Mouse (Mus musculus): ENCODE results near the gene Vmn1r62. TPM values are rescaled to one million over a fixed set of nuclear protein-coding genes. Genes with fewer than 3 reads are reported as not detected.
"Not testable (repeated sequence)": the region's sequence is repeated elsewhere in the genome, so short reads cannot be mapped to it uniquely, and the experiment has no call there.

The Vmn1r62 gene
- not detected in 2 replicates for polyA plus RNA-seq (2012; ENCODE audit: insufficient read depth, insufficient read length, missing spikeins)

DNA sequence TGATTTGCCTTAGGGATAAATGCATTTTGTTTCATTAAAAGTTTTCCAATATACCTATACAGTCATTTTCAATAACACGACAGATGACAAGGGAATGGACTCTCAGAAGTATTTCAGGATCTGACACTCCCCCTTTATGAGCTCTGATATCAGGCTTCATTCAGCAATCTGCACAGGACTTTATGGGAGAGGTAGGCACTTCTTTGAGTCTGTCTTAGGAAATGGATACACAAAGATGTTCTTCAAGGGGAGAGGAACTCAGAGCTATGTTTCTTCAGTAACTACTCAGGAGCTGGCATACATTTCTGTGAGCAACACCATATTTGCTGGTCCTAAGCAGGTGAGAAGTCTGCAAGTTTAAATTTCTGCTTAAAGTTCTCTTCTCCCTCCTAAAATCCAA, at the start of gene Vmn1r62:
Gene Vmn1r62 (plus strand): TSS at position 301 of the 400 bp plus-strand sequence.
- H3K4me1 ChIP-seq (ENCODE audit: control insufficient read depth, insufficient read depth, insufficient read length, low read length); H3K27ac ChIP-seq (replicated peaks; ENCODE audit: low read depth, low read length): not testable (repeated sequence)

More for the DNA sequence above, at the start of gene Vmn1r62:
- H3K4me3 ChIP-seq (ENCODE audit: insufficient read depth, low read depth, low read length) = not testable (repeated sequence)

Other genes with a start within 250 kb of the Vmn1r62 start
- gene Vmn1r59, start 216.9 kb upstream of the Vmn1r62 start, polyA plus RNA-seq (2012; ENCODE audit: insufficient read depth, insufficient read length, missing spikeins) = not detected in 2 replicates
- not detected in 2 replicates for gene Vmn2r28, start 179.7 kb upstream of the Vmn1r62 start, polyA plus RNA-seq (2012; ENCODE audit: insufficient read depth, insufficient read length, missing spikeins)
- gene Vmn1r60, start 126.3 kb upstream of the Vmn1r62 start, polyA plus RNA-seq (2012; ENCODE audit: insufficient read depth, insufficient read length, missing spikeins) = not detected in 2 replicates
- gene Vmn1r61, start 60.3 kb upstream of the Vmn1r62 start, polyA plus RNA-seq (2012; ENCODE audit: insufficient read depth, insufficient read length, missing spikeins) = not detected in 2 replicates
- gene Vmn1r63, start 131.8 kb downstream of the Vmn1r62 start, polyA plus RNA-seq (2012; ENCODE audit: insufficient read depth, insufficient read length, missing spikeins) = not detected in 2 replicates
- gene Vmn1r64, start 210.9 kb downstream of the Vmn1r62 start, polyA plus RNA-seq (2012; ENCODE audit: insufficient read depth, insufficient read length, missing spikeins) = not detected in 2 replicates